Mouse (Mus musculus) B cell, adult 2 months (primary cell): ENCODE measurements at regions not wholly inside any gene's neighbourhood (a gene's known extent, or its start where the extent isn't known, plus 50 kb on each side); places are given as distances from the start of the nearest gene placed in this dataset.
A peak's percentile ranks its signal among the peaks of the same experiment; 100 is the strongest.

ENCODE experiments used
- DNase-seq, 2 experiments: peaks; one replicate each; pipeline ENCODE4 v3.0.0; 2022

GRCm38 (mm10) chr6:50926313-50926712 lies 272.1 kb upstream of the Npvf start:
- DNase-seq, result no peak

GRCm38 (mm10) chr6:50929503-50929902 lies 275.3 kb upstream of the Npvf start:
- DNase-seq, result no peak

GRCm38 (mm10) chr6:50933510-50933909 lies 279.3 kb upstream of the Npvf start:
- no peak for DNase-seq

- no peak for DNase-seq
Observed at GRCm38 (mm10) chr6:50934245-50934644, 280.0 kb upstream of the Npvf start.

GRCm38 (mm10) chr6:50936306-50936705 lies 282.1 kb upstream of the Npvf start:
- no peak for DNase-seq

GRCm38 (mm10) chr6:50937094-50937493 lies 282.9 kb upstream of the Npvf start:
- peak; percentile 89 to 90 for DNase-seq

- peak; percentile 35 to 44 for DNase-seq
Observed at GRCm38 (mm10) chr6:50938879-50939278, 284.6 kb upstream of the Npvf start.

GRCm38 (mm10) chr6:50939440-50939839 lies 285.2 kb upstream of the Npvf start:
- DNase-seq, result peak in 1 of 2 experiments; percentile 13

- DNase-seq, result no peak
Observed at GRCm38 (mm10) chr6:50940118-50940517, 285.9 kb upstream of the Npvf start.

GRCm38 (mm10) chr6:50940641-50941398 lies 286.6 kb upstream of the Npvf start:
- no peak for DNase-seq

- DNase-seq, result no peak
Observed at GRCm38 (mm10) chr6:50942696-50943095, 288.5 kb upstream of the Npvf start.

- DNase-seq, result no peak
Observed at GRCm38 (mm10) chr6:50948061-50948460, 293.8 kb upstream of the Npvf start.

- DNase-seq, result no peak
Observed at GRCm38 (mm10) chr6:50949361-50949760, 295.1 kb upstream of the Npvf start.

GRCm38 (mm10) chr6:50949883-50950583 lies 295.8 kb upstream of the Npvf start:
- DNase-seq, result no peak

- no peak for DNase-seq
Observed at GRCm38 (mm10) chr6:50957328-50957900, 303.2 kb upstream of the Npvf start.

GRCm38 (mm10) chr6:50960341-50960740 lies 306.1 kb upstream of the Npvf start:
- DNase-seq, result no peak

- no peak for DNase-seq
Observed at GRCm38 (mm10) chr6:50961592-50961991, 307.4 kb upstream of the Npvf start.

- no peak for DNase-seq
Observed at GRCm38 (mm10) chr6:50968546-50968945, 314.3 kb upstream of the Npvf start.

- DNase-seq, result no peak
Observed at GRCm38 (mm10) chr6:50969341-50969740, 315.1 kb upstream of the Npvf start.

GRCm38 (mm10) chr6:50969997-50970396 lies 315.8 kb upstream of the Npvf start:
- no peak for DNase-seq

- DNase-seq, result no peak
Observed at GRCm38 (mm10) chr6:50970770-50971169, 316.5 kb upstream of the Npvf start.

GRCm38 (mm10) chr6:50972268-50972667 lies 318.0 kb upstream of the Npvf start:
- no peak for DNase-seq

- no peak for DNase-seq
Observed at GRCm38 (mm10) chr6:50973231-50973654, 319.0 kb upstream of the Npvf start.

GRCm38 (mm10) chr6:50973815-50974214 lies 319.6 kb upstream of the Npvf start:
- DNase-seq, result peak in 1 of 2 experiments; percentile 14
